Mouse (Mus musculus): ENCODE data around the gene Itfg2. TPM values are rescaled to one million over a fixed set of nuclear protein-coding genes. Genes with fewer than 3 reads are reported as not detected.

Gene Itfg2
- polyA plus RNA-seq, 1 experiment from 2014 or later = 23.0 TPM

- DNase-seq (ENCODE audit: low spot score) = no peak
Measured at GRCm38 (mm10) chr6:128436356-128437005, 11.8 kb upstream of the Itfg2 start.

- DNase-seq (ENCODE audit: low spot score) = no peak
Measured at GRCm38 (mm10) chr6:128435474-128435873, 10.7 kb upstream of the Itfg2 start.

DNA sequence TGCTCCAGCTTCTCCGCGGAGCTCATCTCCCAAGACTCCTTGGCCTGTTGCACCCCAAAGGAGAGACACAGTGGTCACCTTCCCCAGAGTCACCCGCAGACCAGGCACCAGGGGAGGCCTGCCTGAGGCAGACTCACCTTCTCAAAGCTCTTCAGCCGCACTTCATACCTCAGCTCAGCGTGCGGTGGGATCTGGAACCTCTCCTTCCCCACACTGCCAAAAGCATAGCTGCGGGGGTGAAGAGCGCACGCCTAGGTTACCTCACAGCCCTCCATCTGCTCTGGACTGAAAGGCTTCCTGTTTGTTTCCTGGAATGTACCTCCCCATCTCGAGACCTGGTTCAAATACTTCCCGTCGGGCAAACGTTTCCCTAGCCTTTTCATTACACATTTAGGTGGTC lies 8.8 kb upstream of the Itfg2 start:
- no peak for DNase-seq (ENCODE audit: low spot score)

DNA sequence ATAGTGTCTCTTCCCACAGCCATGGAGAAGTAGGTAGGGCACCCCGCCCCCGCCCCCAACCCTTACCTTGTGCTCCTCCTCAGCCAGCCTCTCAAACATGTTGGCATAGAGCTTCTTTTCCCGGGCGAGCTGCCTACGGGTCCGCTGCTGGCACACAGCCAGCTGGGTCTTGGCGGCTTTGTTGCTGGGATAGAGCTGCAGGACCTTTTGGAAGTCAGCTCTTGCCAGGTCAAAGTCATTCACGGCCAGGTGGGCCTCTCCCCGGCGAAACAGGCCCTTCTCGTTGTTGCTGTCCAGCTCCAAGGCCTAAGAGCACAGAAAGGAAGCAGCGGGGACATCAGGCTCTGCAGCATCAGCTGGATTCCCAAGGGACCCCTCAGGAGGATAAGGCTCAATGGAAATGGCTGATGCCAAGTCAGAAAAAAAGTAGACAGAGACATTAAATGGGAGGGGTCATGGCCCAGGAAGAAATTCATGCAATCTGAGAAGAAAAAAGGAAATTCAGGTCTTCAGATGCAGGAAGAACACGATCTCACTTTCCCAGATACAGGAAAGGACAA lies 7.7 kb upstream of the Itfg2 start:
- DNase-seq (ENCODE audit: low spot score) = no peak

DNA sequence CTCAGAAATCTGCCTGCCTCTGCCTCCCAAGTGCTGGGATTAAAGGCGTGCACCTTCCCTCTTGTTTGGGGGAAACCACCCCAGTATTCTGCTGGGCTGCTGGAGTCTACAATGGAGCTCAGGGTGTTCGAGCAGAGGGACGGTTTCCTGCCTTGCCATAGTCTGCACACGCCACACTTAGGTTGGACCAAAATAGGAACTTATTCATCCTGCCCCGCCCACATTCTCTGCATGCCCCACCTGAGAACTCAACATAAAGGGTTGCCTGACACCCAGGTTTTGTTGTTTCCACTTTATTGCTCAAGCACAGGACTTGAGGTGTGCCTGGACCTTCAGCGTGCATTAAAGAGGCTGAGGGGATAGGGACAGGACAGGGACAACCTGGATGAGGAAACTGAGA lies 5.1 kb upstream of the Itfg2 start:
- DNase-seq (ENCODE audit: low spot score) = no peak

DNA sequence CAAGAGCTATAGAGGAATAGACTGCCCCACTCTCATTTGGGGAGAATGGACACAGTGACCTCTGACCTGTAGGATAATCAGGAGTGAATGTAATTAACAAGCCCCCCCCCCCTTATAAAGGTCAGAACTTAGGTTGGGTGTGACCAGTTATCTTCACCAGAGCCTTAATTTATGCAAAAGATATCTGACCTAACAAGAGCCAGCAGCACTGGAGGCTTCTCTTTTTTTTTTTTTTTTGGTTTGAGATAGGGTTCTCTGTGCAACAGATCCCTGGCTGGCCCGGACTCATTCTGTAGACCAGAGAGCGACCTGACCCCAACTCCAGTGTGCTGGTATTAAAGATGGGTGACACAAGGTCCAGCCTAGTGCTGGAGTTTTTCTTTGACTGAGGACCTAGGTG lies 4.6 kb upstream of the Itfg2 start:
- DNase-seq (ENCODE audit: low spot score) = no peak

GRCm38 (mm10) chr6:128427571-128427970 lies 2.8 kb upstream of the Itfg2 start:
- DNase-seq (ENCODE audit: low spot score) = no peak

DNA sequence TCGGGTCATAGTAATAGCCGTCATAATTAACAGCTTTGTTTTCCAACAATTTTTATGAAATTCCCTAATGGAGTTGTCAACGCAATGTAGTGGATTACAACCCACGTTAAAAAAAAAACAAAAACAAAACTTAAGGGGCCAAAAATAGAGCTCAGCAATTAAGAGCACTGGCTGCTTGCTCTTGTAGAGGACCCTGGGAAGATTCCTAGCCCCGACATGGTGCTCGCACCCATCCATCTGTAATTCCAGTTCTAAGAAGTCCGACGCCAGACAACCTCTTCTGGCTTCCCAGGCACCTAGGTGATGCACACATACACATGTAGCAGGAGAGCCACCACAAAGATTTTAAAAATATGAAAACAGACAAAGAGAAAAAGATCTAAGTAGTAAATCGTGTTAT lies 315 bp upstream of the Itfg2 start:
- DNase-seq (ENCODE audit: low spot score) = no peak

- DNase-seq (ENCODE audit: low spot score) = no peak
Measured at GRCm38 (mm10) chr6:128423496-128424268, 1.0 kb downstream of the Itfg2 start.

DNA sequence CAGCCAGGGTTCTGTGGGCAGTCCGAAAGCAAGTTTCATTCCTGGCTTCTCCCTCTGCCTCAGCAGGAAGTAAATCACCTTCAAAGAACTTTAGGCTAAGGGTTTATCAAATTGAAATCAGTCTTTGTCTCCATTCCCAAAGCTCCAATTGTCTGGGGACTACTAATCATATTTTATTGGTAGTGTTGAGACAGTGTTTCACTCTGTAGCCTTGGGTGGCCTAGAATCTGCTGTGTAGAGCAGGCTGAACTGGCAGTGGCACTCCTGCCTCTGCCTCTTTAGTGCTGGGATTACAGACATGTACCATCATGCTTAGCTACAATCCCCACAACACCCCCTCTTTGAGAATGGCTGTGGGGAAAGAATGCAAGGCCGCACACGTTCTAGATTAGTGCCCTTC lies 3.3 kb downstream of the Itfg2 start:
- DNase-seq (ENCODE audit: low spot score) = no peak

- DNase-seq (ENCODE audit: low spot score) = no peak
Measured at GRCm38 (mm10) chr6:128421036-128421435, 3.7 kb downstream of the Itfg2 start.

GRCm38 (mm10) chr6:128418076-128418475 lies 6.7 kb downstream of the Itfg2 start:
- DNase-seq (ENCODE audit: low spot score) = no peak

DNA sequence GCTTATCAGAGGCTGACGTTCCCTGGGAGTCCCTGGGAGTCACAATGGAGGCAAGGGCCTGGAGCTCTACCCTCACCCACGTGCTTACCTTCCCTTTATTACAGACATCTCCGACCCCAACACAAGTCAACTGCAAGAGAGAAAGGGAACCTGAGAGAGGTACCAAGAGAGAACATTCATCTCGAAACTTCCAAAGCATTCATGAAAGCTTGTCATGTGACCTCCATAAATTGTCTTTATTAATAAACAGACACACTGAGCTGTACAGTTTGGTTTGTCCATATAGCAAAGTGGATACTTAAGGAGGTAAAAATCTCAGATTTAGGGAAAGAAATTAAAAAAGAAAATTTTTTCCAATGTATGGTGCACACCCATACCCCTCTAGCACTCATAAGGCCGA lies 8.6 kb downstream of the Itfg2 start:
- DNase-seq (ENCODE audit: low spot score) = no peak

GRCm38 (mm10) chr6:128411115-128411514 lies 13.6 kb downstream of the Itfg2 start:
- DNase-seq (ENCODE audit: low spot score) = peak; percentile 63

DNA sequence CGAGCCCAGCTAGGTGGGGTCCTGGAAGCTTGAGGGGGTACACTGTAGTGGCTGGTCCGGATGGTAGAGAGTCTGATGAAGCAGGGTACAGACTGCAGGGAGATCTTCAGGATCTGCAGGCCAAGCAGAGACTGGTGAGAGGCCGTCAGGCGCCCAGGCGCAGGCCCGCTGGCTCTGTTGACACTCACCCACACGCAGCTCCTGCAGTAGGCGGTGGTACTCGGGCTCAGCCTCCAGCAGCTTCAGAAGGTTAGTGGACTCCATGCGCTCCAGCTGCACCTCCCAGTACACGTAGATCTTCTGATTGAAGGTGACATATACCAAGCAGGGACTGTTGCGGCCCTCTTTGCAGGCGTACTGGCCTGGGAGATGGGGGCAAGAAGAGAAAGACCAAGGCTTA lies 14.4 kb downstream of the Itfg2 start:
- DNase-seq (ENCODE audit: low spot score) = no peak

DNA sequence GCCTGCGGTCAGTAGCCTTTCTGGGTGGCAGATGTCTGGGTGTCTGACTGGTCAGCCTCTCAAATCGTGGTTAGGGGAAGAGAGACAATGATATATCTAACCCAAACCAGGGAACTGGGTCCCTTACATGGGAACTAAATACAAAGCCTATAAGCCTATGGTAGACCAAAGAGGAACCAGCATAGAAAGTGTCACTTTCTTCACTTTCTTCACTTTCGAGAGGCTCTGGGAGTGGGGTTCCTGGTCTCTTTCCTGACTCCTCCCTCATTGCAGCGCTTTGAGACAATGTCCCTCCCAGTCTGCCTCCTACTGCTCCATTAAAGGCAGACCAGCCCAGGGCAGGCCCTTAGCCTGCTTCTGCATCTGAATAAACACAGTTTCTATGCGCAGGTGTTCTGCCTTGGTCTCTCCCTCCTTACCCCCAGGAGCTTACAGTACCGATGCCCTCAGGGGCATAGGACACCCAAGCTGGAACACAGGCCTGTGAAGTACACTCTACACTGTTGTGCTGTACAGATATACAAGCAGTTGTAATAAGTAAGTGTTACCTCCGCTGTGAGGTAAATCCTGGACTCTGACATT lies 16.1 kb downstream of the Itfg2 start:
- DNase-seq (ENCODE audit: low spot score) = no peak

GRCm38 (mm10) chr6:128404708-128405107 lies 20.0 kb downstream of the Itfg2 start:
- DNase-seq (ENCODE audit: low spot score) = no peak

GRCm38 (mm10) chr6:128399421-128400185 lies 25.1 kb downstream of the Itfg2 start:
- no peak for DNase-seq (ENCODE audit: low spot score)

- no peak for DNase-seq (ENCODE audit: low spot score)
Measured at GRCm38 (mm10) chr6:128398996-128399395, 25.7 kb downstream of the Itfg2 start, which contains the start of gene Nrip2. Gene Nrip2, plus strand, starts transcription at chr6:128399296.

DNA sequence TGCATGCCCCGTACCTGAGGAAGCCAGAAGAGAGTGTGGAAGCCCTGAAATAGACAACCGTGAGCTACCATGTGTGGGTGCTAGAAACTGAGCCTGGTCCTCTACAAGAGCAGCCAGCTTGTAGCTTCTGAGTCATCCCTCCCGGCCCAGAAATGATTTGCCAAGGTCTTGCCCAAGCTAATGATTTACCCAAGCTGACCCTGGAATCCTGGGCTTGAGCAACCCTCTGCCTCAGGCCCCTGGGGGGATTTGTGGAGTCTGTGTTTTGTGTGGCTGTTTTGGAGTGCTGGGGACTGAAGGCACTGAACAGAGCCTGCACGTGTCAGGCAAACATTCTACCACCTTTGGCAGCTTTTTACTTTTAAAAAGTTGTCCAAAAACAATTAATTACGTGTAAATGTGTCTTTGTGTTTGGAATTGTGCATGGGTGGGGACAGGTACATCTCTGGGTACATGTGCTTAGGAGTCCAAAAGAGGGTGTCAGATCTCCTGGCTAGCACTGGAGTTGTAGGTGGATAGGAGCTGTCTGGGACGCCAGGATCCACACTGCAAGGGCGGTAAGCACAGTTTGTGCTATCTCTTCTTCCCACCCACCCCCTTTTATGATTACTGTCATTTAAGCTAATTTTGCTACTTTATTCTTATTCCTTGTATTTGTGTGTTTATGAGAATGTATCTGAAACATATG lies 27.0 kb downstream of the Itfg2 start:
- no peak for DNase-seq (ENCODE audit: low spot score)

GRCm38 (mm10) chr6:128390683-128391082 lies 34.0 kb downstream of the Itfg2 start:
- no peak for DNase-seq (ENCODE audit: low spot score)

All from thymus, postnatal 0 days (tissue).